Mouse (Mus musculus) E14TG2a.4 (cell line): ENCODE measurements around the gene Plgrkt.
"Not testable (repeated sequence)": the region's sequence is repeated elsewhere in the genome, so short reads cannot be mapped to it uniquely, and the experiment has no call there.

Experiments
- CTCF ChIP-seq: conservative IDR thresholded peaks from 2 replicates; pipeline ENCODE4 v1.5.1; 2014; ENCODE audit warnings: low read length
- NANOG ChIP-seq: IDR thresholded peaks from 2 replicates; pipeline ENCODE4 v1.6.1; 2014; ENCODE audit warnings: borderline replicate concordance, low read length, mixed read lengths
- POU5F1 ChIP-seq: IDR thresholded peaks from 2 replicates; pipeline ENCODE4 v1.6.1; 2014; ENCODE audit warnings: low read length, borderline replicate concordance

- TF ChIP-seq CTCF, NANOG, POU5F1: not testable (repeated sequence)
These were observed 47.7 kb upstream of the Plgrkt start for GRCm38 (mm10) chr19:29414917-29415316.
